Mouse (Mus musculus): ENCODE results near the gene Camk1d.

The Camk1d gene

DNA sequence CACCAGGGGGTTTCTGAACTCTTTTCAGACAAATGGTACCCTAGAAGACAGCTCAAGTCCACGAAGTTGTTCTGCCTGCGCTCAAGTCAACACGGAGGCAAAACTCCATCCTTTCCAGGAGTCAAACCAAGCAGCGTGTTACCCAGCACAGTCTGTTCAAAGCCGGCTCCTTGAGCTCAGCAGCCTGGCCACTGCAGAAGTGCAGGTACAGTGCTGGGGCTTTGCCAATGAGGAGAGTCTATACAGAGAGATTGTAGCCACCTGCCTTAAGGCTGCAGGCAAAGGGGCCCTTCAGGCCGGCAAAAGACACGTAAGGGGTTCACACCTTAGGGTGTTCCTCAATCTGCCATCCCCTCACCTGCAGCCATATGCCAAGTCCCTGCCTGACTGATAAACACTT, 2.1 kb downstream of the Camk1d start:
- no peak for DNase-seq (ENCODE audit: extremely low read depth, low read depth, low spot score)

GRCm38 (mm10) chr2:5709911-5710310, 4.4 kb downstream of the Camk1d start:
- DNase-seq (ENCODE audit: extremely low read depth, low read depth, low spot score) = no peak

DNA sequence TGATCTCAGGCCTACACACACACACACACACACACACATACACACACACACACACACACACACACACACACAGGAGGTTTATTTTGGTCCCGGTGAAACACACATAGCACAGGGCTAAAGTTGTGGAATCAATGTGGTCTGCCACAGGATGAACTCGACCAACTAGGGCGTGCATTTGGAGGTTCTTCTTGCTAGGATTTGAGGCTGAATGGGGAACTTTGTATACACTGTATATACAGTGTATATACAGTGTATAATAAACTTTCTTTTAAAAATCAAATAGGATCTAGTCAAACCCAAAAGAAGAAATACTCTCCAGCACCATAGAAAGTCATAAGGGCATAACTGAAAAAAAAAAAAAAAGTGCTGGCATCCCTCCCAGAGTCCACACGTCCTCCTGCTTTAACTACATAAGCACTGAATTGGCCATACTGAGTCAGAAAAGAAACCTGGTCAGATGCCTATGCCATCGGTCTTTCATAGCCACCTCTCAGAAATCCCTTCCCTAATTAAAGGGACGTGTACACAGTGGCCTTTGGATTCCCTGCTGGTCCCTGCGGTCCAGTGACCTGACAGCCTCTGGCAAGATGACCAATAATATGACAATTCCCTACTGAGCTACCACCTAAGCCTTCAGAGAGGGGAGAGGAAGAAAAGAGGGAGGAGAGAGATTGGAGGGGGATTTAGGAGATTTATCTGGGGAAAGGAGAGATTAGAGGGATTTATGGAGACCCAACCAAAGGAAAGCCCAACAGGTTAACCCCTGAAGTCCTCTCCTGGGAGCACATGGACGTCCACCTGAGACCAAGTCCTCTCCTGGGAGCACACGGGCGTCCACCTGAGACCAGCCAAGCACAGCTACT, 6.2 kb downstream of the Camk1d start:
- DNase-seq (ENCODE audit: extremely low read depth, low read depth, low spot score) = no peak

DNA sequence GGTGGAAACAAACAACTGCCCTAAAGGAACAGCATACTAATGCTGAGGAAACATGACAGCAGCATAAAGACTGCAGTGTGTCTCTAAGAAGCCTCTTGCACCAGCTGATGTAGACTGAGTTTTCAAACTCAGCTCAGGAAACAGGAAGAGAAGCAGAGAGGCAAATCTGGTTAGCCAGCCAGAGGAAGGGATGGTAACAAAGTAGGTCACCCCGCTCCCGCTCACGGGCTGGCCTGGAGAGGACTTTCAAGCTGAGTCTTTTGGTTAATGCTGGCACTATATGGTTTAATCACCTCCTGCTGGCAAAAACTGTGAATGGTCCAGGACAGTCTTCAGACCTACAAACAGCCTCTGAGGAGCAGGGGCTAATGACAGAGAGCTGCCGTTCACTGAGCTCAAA, 7.7 kb downstream of the Camk1d start:
- DNase-seq (ENCODE audit: extremely low read depth, low read depth, low spot score) = no peak

DNA sequence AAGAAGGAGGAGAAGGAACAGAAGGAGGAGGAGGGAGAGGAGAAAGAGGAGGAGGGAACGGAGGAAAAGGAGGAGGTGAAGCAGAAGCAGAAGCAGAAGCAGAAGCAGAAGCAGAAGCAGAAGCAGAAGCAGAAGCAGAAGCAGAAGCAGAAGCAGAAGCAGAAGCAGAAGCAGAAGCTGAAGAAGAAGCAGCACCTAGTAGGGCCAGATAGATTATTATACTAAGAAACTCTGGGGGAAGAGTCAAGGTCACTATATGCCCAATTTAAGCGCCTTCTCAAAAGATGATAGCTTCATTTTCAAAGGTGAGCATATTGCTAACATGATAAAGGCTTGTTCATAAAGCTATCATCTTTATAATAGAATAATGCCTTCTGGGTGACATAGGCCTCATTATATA, 11.9 kb downstream of the Camk1d start:
- DNase-seq (ENCODE audit: extremely low read depth, low read depth, low spot score) = no peak

DNA sequence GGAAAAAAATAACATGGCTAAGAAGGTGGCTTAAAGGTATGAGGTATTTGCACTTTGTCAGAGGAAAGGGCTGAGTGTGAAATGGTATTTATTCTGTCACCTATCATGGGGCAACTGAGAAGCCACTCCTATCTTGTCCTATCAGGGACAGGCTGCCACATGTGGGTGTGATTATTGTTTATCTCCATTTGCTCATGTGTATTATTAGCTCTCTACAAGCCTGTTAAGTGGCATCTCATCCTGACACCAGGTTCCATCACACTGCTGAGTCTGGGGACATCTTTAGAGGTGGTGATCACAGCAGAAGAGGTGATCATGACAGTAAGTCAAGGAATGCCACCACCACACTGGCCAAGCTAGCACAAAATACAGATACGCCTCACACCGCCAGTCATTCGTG, 13.4 kb downstream of the Camk1d start:
- no peak for DNase-seq (ENCODE audit: extremely low read depth, low read depth, low spot score)

DNA sequence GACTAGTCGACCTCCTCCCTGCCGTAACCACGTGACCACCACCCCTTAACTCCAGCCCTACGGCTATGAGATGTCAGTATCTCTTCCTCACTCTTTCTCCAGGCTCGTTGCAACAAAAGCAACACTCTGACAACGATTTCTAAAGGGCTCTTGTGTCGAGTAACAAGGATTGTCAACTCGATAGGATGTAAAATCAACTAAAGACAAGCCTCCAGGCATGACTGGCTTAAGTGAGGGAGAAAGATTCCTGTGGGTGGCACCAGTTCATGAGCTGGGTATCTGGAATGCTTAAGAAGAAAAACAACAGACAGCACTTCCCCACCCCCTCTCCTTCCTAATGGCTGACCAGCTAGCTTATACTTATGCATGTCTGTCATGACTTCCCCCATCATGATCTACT, 15.9 kb downstream of the Camk1d start:
- DNase-seq (ENCODE audit: extremely low read depth, low read depth, low spot score) = no peak

GRCm38 (mm10) chr2:5694094-5694493, 20.2 kb downstream of the Camk1d start:
- no peak for DNase-seq (ENCODE audit: extremely low read depth, low read depth, low spot score)

- no peak for DNase-seq (ENCODE audit: extremely low read depth, low read depth, low spot score)
Measured at GRCm38 (mm10) chr2:5691729-5692128, 22.6 kb downstream of the Camk1d start.

- no peak for DNase-seq (ENCODE audit: extremely low read depth, low read depth, low spot score)
Measured at GRCm38 (mm10) chr2:5683366-5683765, 30.9 kb downstream of the Camk1d start.

DNA sequence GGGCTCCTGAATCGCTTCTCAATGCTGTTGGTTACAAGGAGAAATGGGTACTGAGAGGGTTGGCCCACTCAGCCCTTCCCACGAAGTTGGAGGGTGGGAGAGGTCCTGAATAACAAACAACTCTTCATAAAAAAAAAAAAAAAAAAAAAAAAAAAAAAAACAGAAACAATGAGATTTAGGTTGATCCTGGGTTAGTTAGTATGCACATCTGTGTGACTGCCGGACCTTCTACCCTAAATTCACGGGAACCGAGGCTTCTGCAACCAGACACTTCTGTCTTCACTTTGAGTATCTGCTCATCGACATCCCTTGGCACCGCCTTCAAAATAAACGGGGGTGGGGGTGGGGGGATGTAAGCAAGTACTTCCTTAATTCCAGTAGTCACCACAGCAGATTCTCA, 32.4 kb downstream of the Camk1d start:
- no peak for DNase-seq (ENCODE audit: extremely low read depth, low read depth, low spot score)

DNA sequence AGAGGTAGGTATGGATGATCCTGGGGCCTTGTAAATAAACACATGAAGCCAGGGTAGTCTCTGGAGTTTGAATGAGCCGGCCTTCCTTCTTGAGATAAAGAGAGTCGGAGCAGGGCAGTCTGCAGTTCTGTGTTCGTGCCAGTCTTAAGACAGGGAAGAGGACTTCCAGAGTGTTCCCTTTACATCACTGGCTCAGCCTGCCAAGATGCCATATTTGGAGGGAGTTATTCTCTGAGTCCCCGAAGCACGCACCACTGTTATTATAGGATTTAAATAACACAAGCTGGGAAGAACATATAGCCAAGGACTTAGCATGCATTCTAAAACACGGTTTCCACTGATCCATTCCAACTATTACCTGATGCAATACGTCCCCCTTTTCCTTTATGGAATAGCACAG, 33.0 kb downstream of the Camk1d start:
- no peak for DNase-seq (ENCODE audit: extremely low read depth, low read depth, low spot score)

DNA sequence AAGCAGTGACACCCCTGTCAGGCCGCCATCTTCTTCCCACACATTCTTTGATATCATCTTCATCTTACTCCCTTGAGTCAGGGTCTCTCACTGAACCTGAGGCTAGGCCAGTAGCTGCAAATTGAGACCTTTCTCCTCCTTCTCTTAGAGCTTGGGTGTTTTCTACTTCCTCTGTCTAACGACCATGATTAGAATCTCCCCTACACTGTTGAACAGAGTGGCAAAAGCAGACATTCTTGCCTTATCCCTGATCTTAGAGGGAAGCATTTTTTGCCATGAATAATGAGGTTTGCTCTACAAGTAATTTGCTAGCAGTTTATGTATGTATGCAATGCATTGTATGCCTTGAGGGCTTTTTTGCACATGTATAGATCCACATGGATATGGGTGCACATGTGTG, 35.3 kb downstream of the Camk1d start:
- no peak for DNase-seq (ENCODE audit: extremely low read depth, low read depth, low spot score)

GRCm38 (mm10) chr2:5677472-5677871, 36.8 kb downstream of the Camk1d start:
- DNase-seq (ENCODE audit: extremely low read depth, low read depth, low spot score) = no peak

- DNase-seq (ENCODE audit: extremely low read depth, low read depth, low spot score) = no peak
Measured at GRCm38 (mm10) chr2:5676786-5677185, 37.5 kb downstream of the Camk1d start.

GRCm38 (mm10) chr2:5676143-5676483, 38.2 kb downstream of the Camk1d start:
- no peak for DNase-seq (ENCODE audit: extremely low read depth, low read depth, low spot score)

DNA sequence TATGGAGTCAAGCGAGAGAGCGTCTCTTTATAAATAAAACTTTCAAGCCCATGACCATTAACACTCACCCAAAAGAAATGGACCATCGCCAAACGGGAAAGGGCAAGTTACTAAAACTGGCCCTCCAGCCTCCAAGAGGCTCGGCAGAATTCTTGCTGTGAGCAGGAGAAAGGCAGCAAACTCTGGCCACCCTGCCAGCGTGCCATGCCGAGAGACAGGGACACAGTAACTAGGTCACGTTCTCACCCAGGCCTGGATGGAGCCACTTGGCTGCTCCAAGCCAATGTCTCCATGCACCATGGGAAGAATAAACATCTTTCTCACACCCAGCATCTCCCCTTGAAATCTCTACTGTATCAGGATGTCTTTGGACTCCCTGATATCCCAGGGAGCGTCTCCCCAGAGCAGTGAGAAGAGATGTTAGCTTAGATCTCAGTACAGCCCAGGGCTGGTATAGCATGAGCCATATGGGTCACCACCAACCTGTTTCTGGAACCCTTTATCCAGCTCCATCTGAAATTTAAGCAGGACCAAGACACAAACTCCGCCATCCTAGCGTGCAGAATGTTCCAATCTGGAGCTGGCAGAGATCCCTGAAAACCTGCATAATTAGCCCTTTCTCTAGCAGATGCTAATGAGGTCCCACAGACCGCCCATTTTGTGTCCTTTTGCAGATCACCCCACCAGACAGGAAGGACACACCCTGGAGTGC, 38.7 kb downstream of the Camk1d start:
- no peak for DNase-seq (ENCODE audit: extremely low read depth, low read depth, low spot score)

DNA sequence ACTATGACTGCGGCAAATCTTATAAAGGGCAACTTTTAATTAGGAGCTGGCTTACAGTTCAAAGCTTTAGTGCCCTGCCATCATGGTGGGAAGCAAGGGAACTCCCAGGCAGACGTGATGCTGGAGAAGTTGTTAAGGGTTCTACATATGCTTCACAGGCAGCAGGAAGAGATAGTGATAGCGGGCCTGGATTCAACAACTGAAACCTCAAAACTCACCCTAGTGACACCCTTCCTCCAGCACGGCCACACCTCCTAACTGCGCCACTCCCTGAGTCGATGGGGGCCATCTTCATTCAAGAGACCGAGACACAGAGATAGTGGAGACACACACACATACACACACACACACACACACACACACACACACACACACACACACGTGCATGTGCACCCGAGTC, 39.8 kb downstream of the Camk1d start:
- no peak for DNase-seq (ENCODE audit: extremely low read depth, low read depth, low spot score)

DNA sequence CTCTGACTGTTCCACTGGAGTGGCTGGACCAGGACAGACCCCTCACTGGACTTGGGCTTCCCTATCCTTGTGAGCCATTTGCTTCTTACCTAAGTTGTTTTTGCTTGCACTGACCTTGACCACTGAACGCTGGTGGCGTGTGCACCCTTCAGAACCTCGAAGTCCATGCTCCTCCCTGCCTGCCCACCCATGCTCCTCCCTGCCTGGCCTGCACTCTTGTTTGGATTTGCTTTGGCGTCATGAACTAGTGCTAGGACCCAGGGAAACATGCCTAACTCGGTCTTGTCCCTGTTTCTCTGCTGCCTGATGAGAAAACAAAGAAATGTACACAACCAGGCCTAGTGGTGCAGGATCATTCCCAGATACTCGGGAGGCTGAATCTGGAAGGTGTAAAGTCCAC, 40.5 kb downstream of the Camk1d start:
- no peak for DNase-seq (ENCODE audit: extremely low read depth, low read depth, low spot score)

- no peak for DNase-seq (ENCODE audit: extremely low read depth, low read depth, low spot score)
Measured at GRCm38 (mm10) chr2:5672906-5673589, 41.3 kb downstream of the Camk1d start.

DNA sequence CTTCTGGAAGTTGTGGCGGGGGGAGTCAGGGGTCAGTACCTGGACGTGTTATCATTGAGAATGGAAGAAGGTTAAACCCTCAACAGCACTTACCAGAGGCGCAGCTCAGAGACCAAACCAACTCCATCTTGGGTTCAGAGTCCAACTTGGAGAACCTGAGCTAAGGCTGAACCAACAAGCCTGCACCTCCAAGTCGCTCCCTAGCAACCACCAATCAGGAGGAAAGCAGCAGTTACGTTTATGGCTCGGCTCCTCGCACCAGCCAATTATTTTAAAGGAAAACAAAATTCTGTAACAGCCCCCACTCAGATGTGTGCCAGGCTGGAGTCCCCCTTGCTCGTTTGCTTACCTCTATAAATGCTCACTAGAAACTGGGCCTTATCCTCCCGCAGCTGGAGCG, 44.2 kb downstream of the Camk1d start:
- DNase-seq (ENCODE audit: extremely low read depth, low read depth, low spot score) = no peak

DNA sequence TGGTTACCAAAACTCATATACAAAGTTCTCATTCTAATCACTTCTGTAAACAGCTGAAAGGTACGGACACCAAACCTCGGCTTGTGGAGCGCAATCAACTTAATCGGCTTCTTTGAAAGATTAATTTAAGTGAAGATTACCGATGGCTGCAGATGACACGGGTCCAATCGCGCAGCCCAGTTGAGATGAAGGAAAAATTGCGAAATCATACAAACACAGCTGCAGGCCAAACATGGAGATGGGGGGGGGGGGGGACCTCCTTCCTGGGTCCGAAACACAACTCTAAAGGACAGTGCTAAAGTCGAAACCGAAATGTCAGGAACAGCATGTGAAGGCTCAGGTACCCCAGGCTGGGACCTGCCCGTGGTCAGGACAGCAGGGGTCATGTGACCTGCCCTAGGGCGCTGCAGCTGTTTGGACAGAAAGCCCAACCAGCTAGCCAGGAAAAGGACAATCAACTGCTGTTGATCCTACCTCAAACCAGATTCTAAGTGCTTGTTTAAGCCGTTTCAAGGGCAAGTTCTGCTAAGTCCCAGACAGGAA, 44.7 kb downstream of the Camk1d start:
- DNase-seq (ENCODE audit: extremely low read depth, low read depth, low spot score) = no peak
